Mouse (Mus musculus) bone marrow macrophage, adult 2 months (primary cell): ENCODE data around the gene Baiap2l2.

Source experiments
- CTCF ChIP-seq: IDR thresholded peaks from 2 replicates; pipeline ENCODE4 v1.5.1; 2012; ENCODE audit warnings: low read depth, mild to moderate bottlenecking, low read length, moderate library complexity
- POLR2A ChIP-seq: IDR thresholded peaks from 2 replicates; pipeline ENCODE4 v1.6.1; 2012; ENCODE audit warnings: mild to moderate bottlenecking, low read depth, low read length, borderline replicate concordance

- TF ChIP-seq CTCF (no peak), POLR2A (no peak)
Measured at GRCm38 (mm10) chr15:79333409-79333808, 48.1 kb upstream of the Baiap2l2 start.
